33 mouse cellular contexts compared by ENCODE assay signal in the genomic region with DNA sequence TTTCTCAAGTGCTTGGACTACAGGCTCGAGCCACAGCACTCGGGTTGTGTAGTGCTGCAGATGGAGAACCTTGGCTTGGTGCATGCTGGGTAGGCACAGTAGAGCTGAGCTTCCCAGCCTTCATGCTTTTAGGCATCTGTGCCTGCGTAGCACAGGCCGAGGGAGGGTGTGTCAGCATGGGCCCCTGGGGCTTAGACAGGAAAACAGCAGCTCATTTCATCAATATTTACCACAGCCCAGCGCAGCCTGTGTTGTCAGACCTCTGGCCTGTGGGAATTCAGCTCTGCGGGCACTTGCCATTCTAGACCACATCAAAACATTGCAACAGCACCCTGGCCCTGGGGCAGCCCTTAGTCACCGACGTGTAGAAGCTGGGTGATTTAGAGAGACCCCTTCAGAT. TPM values are rescaled to one million over a fixed set of nuclear protein-coding genes. Genes with fewer than 3 reads are reported as not detected.
DNase-seq lines count a peak whose midpoint lies in the region; ATAC-seq and TF ChIP-seq lines count a peak whose summit lies in the region.
"Had no signal": no experiment of that assay in that cellular context is flagged by ENCODE, and none has a peak within 500 bp of the region (broad histone marks: within the 10 kb centered on the region; RNA-seq: fewer than 3 reads in every experiment).

No protein-coding gene starts in this region.

- DNase-seq in adrenal gland, adult 2 months = peak; percentile 7
- DNase-seq in adrenal gland, postnatal 25 days = no peak
- peak; percentile 6 to 12 for DNase-seq in lung, adult 18-20 months
- DNase-seq in lung, adult 2 months = no peak
- peak; percentile 26 to 38 for DNase-seq in natural killer cell, adult 2 months (ENCODE audit: low spot score in 2 of 2)
- DNase-seq in Muller cell, postnatal 12 days (ENCODE audit: inconsistent ontology term) = no peak
- DNase-seq in ovary, postnatal 14 days (ENCODE audit: low spot score) = no peak
- DNase-seq: cerebellum, adult 18-20 months; cerebellum, postnatal 25 days; gastrocnemius, adult 2 months; kidney, adult 9 months; kidney, postnatal 14 days; layer of hippocampus, postnatal 36 days; lung, embryonic 14.5 days; right cerebral cortex, postnatal 14 days; thymus, adult 2 months; thymus, postnatal 4 days had no signal

- H3K4me3 ChIP-seq in lung, adult 2 months (replicated peaks; ENCODE audit: extremely low read depth, low read depth, low read length) = no peak overlapping the region
- H3K4me3 ChIP-seq: gastrocnemius, adult 2 months; hindbrain, embryonic 10.5 days; intestine, embryonic 15.5 days; layer of hippocampus, adult 2 months; limb, embryonic 12.5 days; midbrain, embryonic 12.5 days had no signal

- 78% methylated on average over 8 of the region's 8 CpGs for WGBS in lung, adult 2 months

- H3K4me1 ChIP-seq in lung, adult 2 months (ENCODE audit: control insufficient read depth, insufficient read depth, low read length) = no peaks in the 10 kb centered on the region

- TF ChIP-seq CTCF in lung, adult 2 months (IDR thresholded peaks at IDR 0.05; ENCODE audit: insufficient read depth, low read length) = no peak

- ATAC-seq in granulocyte monocyte progenitor cell, adult 5-6 weeks (replicated peaks; ENCODE audit: poor library complexity, severe bottlenecking) = peak; percentile 86
- ATAC-seq: forebrain, embryonic 14.5 days; hindbrain, embryonic 16.5 days; intestine, embryonic 15.5 days had no signal

- no peak for TF ChIP-seq POLR2A in lung, adult 2 months (IDR thresholded peaks at IDR 0.05; ENCODE audit: borderline replicate concordance, extremely low read depth, low read depth, low read length)

RNA-seq across cellular contexts. Expression of a gene that starts 10.2 kb away (rescaled TPM):
- total RNA-seq in adrenal gland, adult 2 months (2021) = not detected
- 0.06 and 0.07 TPM in 2 replicates for polyA plus RNA-seq in adrenal gland, adult 2 months (2012; rRNA removed)
- total RNA-seq in adrenal gland, postnatal 25 days (2021) = 0.06 TPM in 1 of 2 replicates, not detected in the other
- polyA plus RNA-seq in lung, adult 2 months (2012; rRNA removed) = 0.02 and 0.06 TPM in 2 replicates
- not detected in 2 replicates for total RNA-seq in granulocyte monocyte progenitor cell, adult 5-6 weeks (2014; fragmentation: Nextera tagmentation)
- not detected in 2 replicates for total RNA-seq in granulocyte monocyte progenitor cell, adult 5-6 weeks (2017)
- total RNA-seq: gastrocnemius, adult 2 months; megakaryocyte, adult 5-6 weeks; monocyte, adult 5-6 weeks had no signal
- polyA plus RNA-seq: heart, embryonic 11.5 days; heart, postnatal 0 days had no signal

RNA-seq across cellular contexts. Expression of a gene that starts 31.1 kb away (rescaled TPM):
- total RNA-seq in adrenal gland, adult 2 months (2021) = 10 to 100 TPM; 12.2 to 17.1 TPM
- polyA plus RNA-seq in adrenal gland, adult 2 months (2012; rRNA removed) = 23.4 and 25.0 TPM in 2 replicates
- 12.8 and 15.9 TPM in 2 replicates for total RNA-seq in adrenal gland, postnatal 25 days (2021)
- polyA plus RNA-seq in lung, adult 2 months (2012; rRNA removed) = 18.8 and 25.1 TPM in 2 replicates
- not detected in 2 replicates for total RNA-seq in granulocyte monocyte progenitor cell, adult 5-6 weeks (2014; fragmentation: Nextera tagmentation)
- not detected in 2 replicates for total RNA-seq in granulocyte monocyte progenitor cell, adult 5-6 weeks (2017)
- total RNA-seq: megakaryocyte, adult 5-6 weeks; monocyte, adult 5-6 weeks had no signal

RNA-seq across cellular contexts. Expression of a gene that starts 45.6 kb away (rescaled TPM):
- total RNA-seq in adrenal gland, adult 2 months (2021) = not detected
- polyA plus RNA-seq in adrenal gland, adult 2 months (2012; rRNA removed) = not detected in 2 replicates
- total RNA-seq in adrenal gland, postnatal 25 days (2021) = not detected in 2 replicates
- 0.12 and 0.13 TPM in 2 replicates for polyA plus RNA-seq in lung, adult 2 months (2012; rRNA removed)
- not detected in 2 replicates for total RNA-seq in granulocyte monocyte progenitor cell, adult 5-6 weeks (2014; fragmentation: Nextera tagmentation)
- total RNA-seq in granulocyte monocyte progenitor cell, adult 5-6 weeks (2017) = not detected in 2 replicates
- total RNA-seq: ES-E14; gastrocnemius, adult 2 months; gastrocnemius, postnatal 4 days; layer of hippocampus, adult 2 months; layer of hippocampus, postnatal 36 days; left cerebral cortex, postnatal 14 days had no signal
- polyA plus RNA-seq: frontal cortex, adult 2 months; heart, embryonic 11.5 days; hindbrain, embryonic 16.5 days; lung, embryonic 14.5 days had no signal

Comparison
In these comparisons a context has a peak if more than half of its experiments do, and no peak if none do; other contexts are left out.
1. DNase-seq: peak in adrenal gland, adult 2 months (single experiment), lung, adult 18-20 months (2 of 2) and natural killer cell, adult 2 months (2 of 2); none in adrenal gland, postnatal 25 days (single experiment), lung, adult 2 months (single experiment), Muller cell, postnatal 12 days (single experiment) and ovary, postnatal 14 days (single experiment).
2. RNA of a gene that starts 31.1 kb away (total RNA-seq): 12.2 to 17.1 TPM in adrenal gland, adult 2 months and 12.8 to 15.9 TPM in adrenal gland, postnatal 25 days; not detected in granulocyte monocyte progenitor cell, adult 5-6 weeks; every median in the first group is over 10 times any median in the second.